In genomic region chr14:33282447-33282846, GRCm38 (mm10) we compare ENCODE assay signal across 10 mouse cellular contexts.
"Had no signal": no experiment of that assay in that cellular context is flagged by ENCODE, and none has a peak within 500 bp of the region (broad histone marks: within the 10 kb centered on the region; RNA-seq: fewer than 3 reads in every experiment).

No protein-coding gene starts in this region.

- DNase-seq: gastrocnemius, postnatal 14 days; heart, adult 18-20 months; heart, postnatal 10 days; heart, postnatal 4 days; kidney, adult 18-20 months; kidney, adult 8-10 months; kidney, postnatal 10 days; kidney, postnatal 25 days; kidney, postnatal 4 days; left cerebral cortex, postnatal 4 days had no signal
